Mouse (Mus musculus) CH12.LX (cell line): ENCODE measurements around the gene Rab3ip.

ENCODE experiments used
- CHD2 ChIP-seq: IDR thresholded peaks from 2 replicates; pipeline ENCODE4 v1.6.1; 2011; ENCODE audit warnings: low read length, improper control_type of control experiment
- CTCF ChIP-seq, 2 experiments: IDR thresholded peaks in 1 of 2; conservative IDR thresholded peaks in 1 of 2; 2 replicates each; pipeline ENCODE4 v1.5.1; 2011 to 2012; ENCODE audit warnings: low read depth in 2 of 2, low read length in 2 of 2, improper control_type of control experiment in 1 of 2, inconsistent platforms in 1 of 2, mild to moderate bottlenecking in 1 of 2, moderate library complexity in 1 of 2
- NELFE ChIP-seq: IDR thresholded peaks from 2 replicates; pipeline ENCODE4 v1.6.1; 2011; ENCODE audit warnings: low read depth, low read length, improper control_type of control experiment
- POLR2A ChIP-seq: IDR thresholded peaks from 2 replicates; pipeline ENCODE4 v1.6.1; 2011; ENCODE audit warnings: low read depth, mild to moderate bottlenecking, improper control_type of control experiment, low read length

DNA sequence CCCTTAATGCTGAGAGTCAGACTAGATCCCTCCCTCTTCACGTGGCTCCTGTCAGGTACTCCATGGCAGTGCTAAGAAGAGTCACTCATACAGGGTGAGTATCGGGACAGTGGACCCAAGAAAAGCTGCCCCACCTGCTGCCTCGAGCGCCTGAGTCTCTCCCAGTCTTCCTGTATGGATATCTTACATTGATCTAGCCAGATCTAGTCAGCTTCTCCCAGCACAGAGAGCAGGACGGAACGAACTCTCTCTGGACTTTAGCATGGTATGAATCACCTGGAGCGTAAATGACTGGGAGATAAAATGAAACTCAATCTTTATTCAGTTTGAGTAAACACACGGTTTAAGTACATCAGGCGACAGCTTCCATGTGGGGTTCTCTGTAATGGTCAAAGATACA is 76.1 kb downstream of the Rab3ip start:
- TF ChIP-seq CHD2: no peak
- no peak for TF ChIP-seq CTCF (conservative IDR thresholded peaks at IDR 0.05 in 1 of 2, IDR thresholded peaks at IDR 0.05 in 1 of 2; ENCODE audit: low read depth in 2 of 2, low read length in 2 of 2)
- no peak for TF ChIP-seq POLR2A
- TF ChIP-seq NELFE: no peak
